Mouse (Mus musculus) CH12.LX (cell line): ENCODE measurements around the gene Gm10295.

ENCODE experiments used
- CTCF ChIP-seq, 2 experiments: IDR thresholded peaks in 1 of 2; conservative IDR thresholded peaks in 1 of 2; 2 replicates each; pipeline ENCODE4 v1.5.1; 2011 to 2012; ENCODE audit warnings: low read depth in 2 of 2, low read length in 2 of 2, improper control_type of control experiment in 1 of 2, inconsistent platforms in 1 of 2, mild to moderate bottlenecking in 1 of 2, moderate library complexity in 1 of 2
- UBTF ChIP-seq: IDR thresholded peaks from 2 replicates; pipeline ENCODE4 v1.6.1; 2012; ENCODE audit warnings: low read depth, mild to moderate bottlenecking, inconsistent platforms, low read length, improper control_type of control experiment, moderate library complexity

GRCm38 (mm10) chr7:71308051-71308450 is 43.2 kb downstream of the Gm10295 start:
- TF ChIP-seq CTCF (conservative IDR thresholded peaks at IDR 0.05 in 1 of 2, IDR thresholded peaks at IDR 0.05 in 1 of 2; ENCODE audit: low read depth in 2 of 2, low read length in 2 of 2) (no peak), UBTF (no peak)
